Mouse (Mus musculus) frontal cortex, postnatal 10 days (tissue): Measurements from ENCODE around the gene Ifi208.
"Not testable (repeated sequence)": the region's sequence is repeated elsewhere in the genome, so short reads cannot be mapped to it uniquely, and the experiment has no call there.

Experiments used
- DNase-seq, 2 experiments: peaks; one replicate each; pipeline ENCODE4 v3.0.0; 2022; ENCODE audit warnings: low spot score in 2 of 2, mixed read lengths in 1 of 2

Gene Ifi208

GRCm38 (mm10) chr1:173673458-173674097 is at the start of gene Ifi208:
TSS of gene Ifi208 (plus strand) at chr1:173673675.
- DNase-seq: not testable (repeated sequence)

DNA sequence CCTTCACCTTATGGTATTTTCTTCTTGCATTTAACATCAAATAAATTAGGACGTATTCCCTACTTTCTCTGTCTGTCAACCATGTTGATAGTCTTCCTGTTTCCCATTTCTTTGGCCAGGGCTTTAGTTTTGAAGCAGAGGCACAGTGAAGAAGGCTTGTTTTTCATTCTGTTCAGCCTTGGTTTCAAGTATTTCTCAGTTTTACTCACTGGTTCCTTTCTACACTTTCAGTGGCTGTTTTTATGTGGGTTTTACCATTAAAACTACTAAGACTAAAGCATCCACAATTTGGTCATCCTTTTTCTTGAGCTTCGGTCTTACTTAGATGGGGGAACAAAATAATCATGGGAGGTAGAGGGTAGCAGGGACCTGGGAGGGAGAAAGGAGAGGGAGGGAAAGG is 49.4 kb upstream of the Ifi208 start:
- DNase-seq: no peak

DNA sequence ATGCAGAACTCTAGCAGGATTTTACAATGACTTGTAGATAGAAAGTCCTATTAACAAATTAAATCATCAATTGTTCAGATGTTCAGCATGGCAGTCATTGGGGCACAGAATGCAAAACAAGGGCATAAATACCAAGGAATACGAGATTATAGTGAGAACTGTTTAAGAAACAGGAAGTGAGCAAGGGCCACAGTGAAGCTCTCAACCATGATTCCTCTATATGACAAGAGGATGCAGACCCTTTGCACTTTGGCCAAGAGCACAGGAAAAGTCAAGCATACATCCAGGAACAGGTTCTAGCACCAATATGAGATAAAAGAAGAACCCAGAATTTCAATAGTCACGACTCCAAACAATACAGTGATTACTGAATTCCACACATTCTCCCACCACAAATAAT is 46.8 kb upstream of the Ifi208 start:
- no peak for DNase-seq

GRCm38 (mm10) chr1:173630622-173631021 is 42.9 kb upstream of the Ifi208 start, which contains the start of gene Ifi209:
TSS of gene Ifi209 (plus strand) at chr1:173630917.
- not testable (repeated sequence) for DNase-seq

GRCm38 (mm10) chr1:173633969-173634645 is 39.4 kb upstream of the Ifi208 start:
- DNase-seq: no peak

DNA sequence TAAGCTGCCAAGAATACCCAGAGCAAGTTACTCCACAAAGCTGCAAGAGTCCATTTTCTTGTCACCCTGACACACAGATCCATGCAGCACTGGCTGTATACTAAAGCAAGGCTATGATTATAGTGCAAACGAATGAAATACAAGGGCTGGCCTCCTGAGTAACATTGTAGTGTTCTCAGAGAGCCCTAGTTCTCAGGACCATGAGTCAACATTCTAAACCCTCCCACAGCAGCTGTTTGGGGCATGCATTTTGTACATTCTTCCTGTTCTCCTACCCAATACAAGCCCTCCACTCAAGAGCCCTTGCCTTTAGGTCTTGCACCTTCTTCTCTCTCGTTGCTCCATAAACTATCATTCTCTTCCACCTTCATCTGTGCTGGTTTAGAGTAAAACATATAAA is 28.1 kb upstream of the Ifi208 start:
- no peak for DNase-seq

DNA sequence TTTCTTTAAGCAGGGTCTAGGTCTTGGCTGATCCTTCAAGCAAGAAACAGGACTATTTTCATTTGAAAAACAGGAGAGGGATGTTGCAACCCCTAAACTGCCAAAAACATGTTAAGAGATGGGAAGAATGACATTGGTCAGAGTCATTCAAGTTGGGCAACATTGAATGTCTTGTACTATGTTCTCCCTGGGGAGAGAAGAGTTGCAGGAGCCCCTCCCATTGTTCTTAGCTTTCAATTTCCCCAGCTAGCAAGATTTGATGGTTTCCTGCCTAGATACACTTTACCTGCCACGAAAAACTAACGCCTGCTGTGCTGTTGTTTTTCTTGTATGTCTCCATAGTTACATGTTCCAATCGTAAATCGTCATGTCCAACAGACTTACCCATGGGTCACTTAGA is 15.5 kb upstream of the Ifi208 start:
- no peak for DNase-seq

DNA sequence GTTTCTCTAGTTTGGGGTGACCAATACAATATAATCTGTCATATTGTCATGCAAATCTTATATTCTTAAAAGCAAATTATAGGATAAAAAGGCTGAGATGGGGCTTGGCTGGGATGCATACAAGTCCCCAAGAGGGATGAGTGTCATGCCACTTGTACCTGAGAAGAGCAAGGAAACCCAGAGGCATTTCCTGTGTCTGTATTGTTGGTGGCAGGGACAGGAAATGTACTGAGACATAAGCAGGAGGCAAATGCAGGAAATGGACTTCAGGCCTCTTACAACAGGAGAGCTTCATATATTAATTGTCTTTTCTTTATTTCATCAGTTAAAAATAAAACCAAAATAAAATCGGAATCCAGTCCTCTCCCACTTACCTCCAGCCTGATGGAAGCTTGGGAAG is 5.1 kb downstream of the Ifi208 start:
- DNase-seq: not testable (repeated sequence)

DNA sequence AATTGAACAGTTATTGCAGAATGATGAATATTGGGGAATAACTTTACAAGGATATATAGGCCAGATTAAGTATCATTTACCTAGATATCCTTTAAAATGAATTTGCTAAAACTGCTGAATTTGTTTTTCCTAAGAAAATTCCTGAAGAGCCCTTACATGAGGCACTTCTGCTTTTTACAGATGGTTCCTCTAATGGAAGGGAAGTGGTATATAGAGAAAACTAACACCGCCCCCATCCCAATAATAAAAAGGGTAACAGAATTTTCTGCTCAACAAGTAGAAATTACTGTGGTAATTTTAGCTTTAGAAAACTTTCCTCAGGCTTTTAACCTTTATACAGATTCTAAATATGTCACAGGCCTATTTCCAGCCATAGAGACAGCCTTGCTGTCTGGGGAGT is 20.8 kb downstream of the Ifi208 start:
- no peak for DNase-seq

DNA sequence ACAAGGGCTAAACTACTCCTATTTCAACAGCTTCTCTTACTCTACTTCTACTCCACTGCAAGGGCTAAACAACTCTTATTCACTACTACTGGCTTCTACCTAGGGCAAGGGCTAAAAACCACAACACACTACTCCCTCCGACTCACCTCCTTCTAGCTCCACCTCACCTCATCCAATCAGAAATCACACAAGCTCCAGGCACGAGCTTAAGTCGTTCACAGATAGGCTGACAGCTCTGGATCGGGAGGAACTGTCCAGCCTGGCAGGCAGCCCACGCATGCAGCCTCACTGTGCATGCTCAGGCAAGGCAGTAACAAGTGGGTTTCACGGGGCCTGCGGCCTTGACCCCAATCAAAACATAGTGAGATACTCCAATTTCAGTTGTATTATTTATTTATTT is 59.7 kb downstream of the Ifi208 start:
- no peak for DNase-seq

- DNase-seq: not testable (repeated sequence)
These were observed 61.5 kb downstream of the Ifi208 start for GRCm38 (mm10) chr1:173735015-173735414.

DNA sequence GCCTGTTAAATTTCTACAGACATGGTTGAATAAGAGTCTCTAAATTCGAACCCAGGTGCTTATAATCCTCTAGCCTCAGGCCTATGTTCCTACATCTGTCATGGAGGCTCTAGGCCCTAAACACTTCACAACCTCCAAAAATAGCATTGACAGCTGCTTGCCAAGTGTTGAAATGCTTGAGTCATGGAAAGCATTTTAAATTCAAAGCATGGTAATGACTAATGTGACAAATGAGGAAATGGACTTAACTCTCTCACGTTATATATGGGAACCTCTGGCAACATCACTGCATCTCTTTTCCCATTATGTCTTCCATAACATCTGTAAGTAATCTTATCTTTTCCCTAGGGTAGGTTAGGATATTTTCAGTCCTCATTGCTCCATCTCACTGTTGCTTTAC is 63.5 kb downstream of the Ifi208 start:
- no peak for DNase-seq

GRCm38 (mm10) chr1:173740537-173740936 is 67.1 kb downstream of the Ifi208 start:
- no peak for DNase-seq

- no peak for DNase-seq
These were observed 68.2 kb downstream of the Ifi208 start, which contains the start of gene Ifi207 for GRCm38 (mm10) chr1:173741656-173742055. TSS of gene Ifi207 (minus strand) at chr1:173741747.

- no peak for DNase-seq
These were observed 68.8 kb downstream of the Ifi208 start for GRCm38 (mm10) chr1:173742262-173742661.
